Mouse (Mus musculus): ENCODE results near the gene Gm14137.

Gm14137 gene

DNA sequence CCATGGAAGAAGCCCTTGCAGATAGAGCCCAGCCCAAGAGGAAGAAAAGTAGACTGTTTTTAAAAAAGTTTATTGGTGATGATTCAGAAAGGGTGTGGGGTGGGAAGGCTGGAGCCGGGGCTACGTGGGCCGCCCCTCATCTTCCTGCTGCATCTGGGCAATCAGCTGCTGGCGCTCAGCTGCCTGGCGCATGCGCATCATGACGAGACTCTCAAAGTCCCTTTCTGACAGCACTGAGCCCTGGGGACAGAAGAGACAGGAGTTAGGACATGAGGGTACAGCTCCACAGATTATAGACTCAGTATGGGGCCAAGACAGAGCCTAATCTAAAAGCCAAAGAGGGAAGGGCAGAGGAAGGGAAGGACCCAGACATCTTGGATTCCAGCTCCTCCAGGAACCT is 1.9 kb upstream of the Gm14137 start:
- CTCF ChIA-PET: no interaction called here

DNA sequence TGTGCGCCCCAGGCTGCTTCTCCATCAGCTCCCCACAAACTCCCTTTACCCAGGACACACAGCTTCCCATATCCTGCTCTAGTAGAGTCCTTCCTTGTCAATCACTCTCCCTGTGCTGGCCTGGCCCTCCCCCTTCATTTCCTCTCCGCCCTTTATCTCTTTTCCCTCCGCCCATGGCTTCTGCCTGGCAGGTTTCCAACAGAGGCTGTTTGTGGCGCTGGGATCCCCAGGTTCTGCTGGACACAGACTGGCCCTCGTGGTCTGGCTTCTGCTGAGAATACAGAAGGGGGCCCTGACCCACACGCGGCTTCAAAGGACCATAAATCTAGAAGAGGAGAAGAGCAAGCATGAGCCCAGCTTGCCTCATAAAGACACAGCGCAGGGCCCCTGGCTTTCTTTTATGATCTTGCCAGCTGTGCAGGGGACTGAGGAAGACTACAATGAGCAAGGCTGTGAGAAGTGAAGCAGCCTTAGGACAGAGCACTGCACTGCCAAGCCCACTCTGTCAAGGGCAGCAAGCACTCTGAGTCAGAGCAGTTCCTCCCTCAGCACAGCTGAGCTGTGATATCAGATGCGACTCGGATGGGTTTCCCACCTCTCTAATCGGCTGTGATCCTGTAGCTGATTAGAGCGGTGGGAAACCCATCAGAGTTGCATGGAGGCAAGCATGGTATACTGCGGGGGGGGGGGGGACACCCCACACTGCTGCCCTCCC is 1.3 kb upstream of the Gm14137 start:
- CTCF ChIA-PET: interaction anchor here (0.6 kb wide), 1 partner anchor 346 kb away, joined by 3 read pairs; no protein-coding TSS in a partner anchor

DNA sequence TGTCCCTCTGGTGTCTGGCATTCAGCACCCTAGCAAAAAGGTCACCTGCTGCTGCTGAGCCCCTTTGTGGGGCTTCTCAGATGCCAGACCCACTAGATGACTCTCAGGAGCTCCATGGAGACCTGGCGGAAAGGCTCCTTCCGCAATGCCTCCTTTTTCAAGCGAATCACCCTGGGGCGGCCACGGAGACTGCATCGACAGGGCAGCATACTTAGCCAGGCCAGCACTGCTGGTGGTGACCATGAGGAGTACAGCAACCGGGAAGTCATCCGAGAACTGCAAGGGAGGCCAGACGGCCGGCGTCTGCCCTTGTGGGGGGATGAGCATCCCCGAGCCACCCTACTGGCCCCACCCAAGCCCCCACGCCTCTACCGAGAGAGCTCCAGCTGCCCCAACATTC is 557 bp downstream of the Gm14137 start:
- CTCF ChIA-PET: no interaction called here

DNA sequence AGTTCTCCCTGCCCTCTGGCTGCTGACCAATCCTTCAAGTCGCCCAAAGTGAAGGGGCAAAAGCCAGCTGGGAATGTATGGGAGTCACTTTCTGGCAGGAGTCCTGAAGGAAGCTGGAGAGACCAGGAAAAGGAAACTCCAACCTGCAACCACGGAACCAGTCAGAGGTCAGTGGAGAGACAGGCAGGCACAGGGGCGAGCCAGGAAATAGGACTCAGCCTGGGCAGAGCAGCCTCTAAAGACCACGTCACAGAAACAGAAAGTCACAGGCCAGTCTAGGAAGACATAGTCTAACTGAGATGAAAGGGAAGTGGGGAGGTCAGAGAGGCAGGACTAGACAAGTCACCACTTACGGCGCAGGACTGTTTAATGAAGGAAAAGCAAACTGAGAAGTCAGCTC is 1.3 kb downstream of the Gm14137 start:
- CTCF ChIA-PET: no interaction called here

DNA sequence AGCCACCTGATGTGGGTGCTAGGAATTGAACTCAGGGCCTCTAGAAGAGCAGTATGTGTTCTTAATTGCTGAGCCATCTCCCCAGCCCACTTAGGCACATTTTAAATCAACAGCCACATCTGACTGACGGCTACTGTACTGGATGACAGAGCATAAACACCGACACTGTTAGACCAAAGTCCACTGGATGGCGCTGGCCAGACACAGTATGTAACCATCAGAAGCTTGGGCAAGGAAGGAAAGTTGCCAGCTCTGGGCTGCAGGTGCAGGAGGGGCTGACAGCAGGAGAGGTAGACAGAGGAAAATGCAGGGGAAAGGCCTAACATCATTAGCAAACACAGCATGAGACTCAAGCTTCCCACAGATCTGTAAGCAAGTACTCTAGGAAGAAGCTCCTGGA is 2.5 kb downstream of the Gm14137 start:
- CTCF ChIA-PET: interaction anchor here (0.6 kb wide), 1 partner anchor 57 kb away, joined by 4 read pairs; no protein-coding TSS in a partner anchor

DNA sequence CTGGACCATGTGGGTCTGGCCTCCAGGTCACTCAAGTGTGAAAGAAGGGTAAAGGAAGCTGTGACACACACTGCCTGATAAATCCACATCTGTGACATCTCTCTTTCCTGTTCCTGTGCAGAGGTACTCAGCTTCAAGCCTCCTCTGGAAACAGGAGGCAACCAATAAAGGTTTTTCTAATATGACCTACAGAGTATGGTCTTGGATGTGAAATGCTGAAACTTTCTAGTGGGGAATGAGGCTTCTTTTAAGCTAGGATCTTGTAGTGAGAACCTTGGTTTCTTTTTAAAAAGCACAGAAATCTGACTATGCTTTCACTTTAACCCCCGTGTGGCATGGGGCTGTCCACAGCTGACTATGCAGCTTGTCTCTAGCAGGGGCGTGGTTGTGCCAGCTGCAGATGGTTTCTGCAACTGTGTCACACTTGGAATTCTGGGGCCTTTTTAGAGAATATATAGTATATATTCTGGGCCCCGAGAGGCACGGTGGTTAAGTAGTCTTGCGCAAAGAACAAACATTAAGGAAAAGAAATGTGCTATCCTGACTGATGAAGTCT is 3.2 kb downstream of the Gm14137 start:
- CTCF ChIA-PET: interaction anchor here (0.6 kb wide), 1 partner anchor 58 kb away, joined by 4 read pairs; no protein-coding TSS in a partner anchor

DNA sequence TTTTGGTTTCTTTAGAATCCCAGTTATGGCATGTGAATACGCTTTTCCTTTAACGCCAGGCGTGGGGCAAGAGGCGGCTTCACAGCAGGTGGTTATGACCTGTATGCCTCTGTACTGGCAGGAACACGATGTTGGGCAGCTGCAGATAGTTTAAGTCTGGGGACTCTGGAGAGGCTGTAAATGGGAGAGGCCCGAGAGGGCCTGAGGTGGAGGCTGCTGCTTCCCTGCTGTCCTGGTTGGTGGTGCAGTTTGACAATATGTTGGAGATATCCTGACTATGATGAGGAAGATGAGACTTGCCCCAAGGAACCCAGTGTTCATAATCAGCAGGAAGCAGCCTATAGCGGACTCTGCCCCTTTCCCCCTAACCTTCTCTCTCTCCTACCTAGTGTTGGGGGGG is 8.6 kb downstream of the Gm14137 start:
- CTCF ChIA-PET: no interaction called here

DNA sequence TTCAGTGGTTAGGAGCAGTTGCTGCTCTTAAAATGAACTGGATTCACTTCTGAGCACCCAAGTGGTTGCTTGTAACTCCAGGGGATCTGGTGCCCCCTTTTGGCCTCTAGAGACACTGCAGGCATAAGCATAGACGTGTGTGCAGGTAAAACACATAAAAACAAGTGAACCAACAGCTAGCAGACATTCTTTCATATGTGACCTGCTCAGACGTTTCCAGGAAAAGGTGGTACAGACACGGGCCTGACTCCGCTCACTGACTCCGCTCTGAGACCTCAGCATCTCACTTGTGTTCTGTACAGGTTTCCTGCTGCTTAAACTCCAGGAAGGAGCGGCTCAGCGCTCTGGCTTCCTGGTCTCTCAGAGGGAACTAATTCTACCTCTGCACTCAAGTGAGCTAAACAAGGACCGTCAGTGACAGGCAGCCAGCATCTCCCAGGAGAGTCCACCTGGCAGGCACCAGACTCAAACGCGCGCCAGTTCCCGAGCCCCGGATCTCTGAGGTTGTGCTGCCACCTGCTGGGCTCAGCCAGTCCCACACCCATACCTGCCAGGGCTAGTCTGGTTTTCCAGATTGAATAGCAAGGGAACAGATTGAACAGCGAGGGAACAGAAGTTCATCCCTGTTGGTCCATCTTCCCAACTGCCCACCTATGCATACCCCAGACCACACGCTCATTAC is 14.9 kb downstream of the Gm14137 start:
- CTCF ChIA-PET: interaction anchor here (0.8 to 1.1 kb wide), 3 partner anchors 23 to 48 kb away, joined by 3 to 13 read pairs (median 3); partner anchors contain the start of gene Rmdn3

DNA sequence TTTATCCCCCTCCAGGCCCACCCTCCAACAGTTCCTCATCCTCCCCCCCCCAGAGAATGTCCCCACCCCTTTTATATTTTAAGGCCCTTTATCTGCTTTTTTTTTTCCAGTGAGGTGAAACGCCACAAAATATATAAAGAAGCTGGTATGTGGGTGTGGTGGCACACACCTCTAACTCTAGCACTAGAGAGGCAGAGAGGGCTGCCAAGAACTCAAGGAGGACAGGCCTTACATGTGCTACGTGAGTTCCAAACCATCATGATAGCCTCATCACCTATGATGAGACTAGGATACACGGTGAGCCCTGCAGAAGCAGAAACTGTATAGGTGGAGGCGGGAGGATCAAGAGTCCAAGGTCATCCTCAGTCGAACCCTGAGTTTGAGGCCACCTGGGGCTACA is 16.7 kb downstream of the Gm14137 start:
- CTCF ChIA-PET: interaction anchor here (1.1 kb wide), 1 partner anchor 427 kb away, joined by 4 read pairs; no protein-coding TSS in a partner anchor

DNA sequence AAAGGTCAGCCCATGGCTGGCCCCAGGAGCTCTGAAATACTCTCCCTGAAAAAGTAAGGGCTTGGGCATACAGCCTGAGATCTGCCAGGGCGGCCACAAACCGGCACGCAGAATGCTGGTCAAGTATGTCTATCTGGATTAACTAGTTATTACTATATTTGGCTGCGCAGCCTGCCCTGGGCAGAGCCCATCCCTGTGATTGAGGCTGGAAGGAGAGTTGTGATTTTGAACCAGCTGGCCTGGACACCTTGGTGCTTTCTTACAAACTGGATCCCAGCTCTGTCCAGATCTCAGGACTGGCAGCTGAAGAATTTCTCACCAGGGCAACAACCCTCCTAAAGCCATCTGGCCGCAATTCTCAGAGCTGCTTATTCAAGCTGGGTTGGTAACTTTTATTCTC is 19.8 kb downstream of the Gm14137 start:
- CTCF ChIA-PET: no interaction called here

DNA sequence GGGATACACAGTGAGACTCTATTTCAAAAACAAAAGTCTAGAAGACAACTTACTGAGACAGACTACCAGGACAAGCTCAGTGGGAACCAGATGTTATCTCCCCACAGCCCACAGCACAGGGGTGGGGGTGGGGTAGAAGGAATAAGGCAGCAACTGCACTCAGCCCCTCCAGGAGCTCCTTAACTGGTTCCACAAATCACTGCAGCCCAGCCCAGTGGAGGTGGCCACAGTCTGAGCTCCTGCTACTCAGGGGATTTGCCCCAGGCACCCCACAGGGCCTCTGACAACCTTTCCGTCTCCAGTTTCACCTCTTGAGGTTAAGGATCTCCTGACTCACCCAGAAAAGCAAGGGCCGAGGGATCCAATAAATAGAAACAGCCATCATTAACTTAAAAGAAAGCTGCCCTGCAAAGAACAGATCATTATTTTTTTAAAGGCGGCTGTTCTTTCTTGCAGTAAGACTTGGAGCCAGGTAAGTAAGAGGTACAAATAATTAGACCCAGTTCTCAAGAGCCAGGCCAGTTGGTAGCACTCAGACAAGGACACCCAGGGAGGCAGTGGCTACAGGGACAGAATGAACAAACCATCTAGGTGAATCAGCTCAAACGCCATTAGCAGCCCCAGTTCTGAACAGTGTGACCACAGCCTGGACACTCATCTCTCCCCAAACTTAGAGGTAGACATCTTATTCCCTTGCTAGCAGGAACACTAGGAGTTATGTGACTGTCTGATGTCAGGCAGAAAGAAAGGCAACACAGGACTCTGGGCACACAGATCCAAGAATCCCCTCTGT is 22.2 kb downstream of the Gm14137 start:
- CTCF ChIA-PET: no interaction called here

DNA sequence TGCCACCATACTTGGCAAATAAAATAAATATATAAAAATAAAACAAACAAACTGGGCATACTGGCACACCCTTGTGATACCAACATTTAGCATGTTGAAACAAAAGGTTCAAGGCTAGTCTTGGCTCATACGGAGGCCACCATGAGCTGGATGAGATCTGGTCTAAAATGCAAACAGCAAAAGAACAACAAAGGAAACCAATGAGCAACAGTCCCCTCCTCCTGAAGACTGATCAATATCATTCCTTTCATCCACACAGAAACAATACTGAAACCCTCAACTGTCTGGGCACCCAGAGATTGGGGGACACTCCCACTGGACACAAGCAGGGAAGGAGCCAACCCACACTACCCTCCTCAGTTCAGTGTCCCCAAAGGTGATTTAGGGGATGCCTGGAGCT is 23.2 kb downstream of the Gm14137 start:
- CTCF ChIA-PET: interaction anchor here (0.6 kb wide), 1 partner anchor 9 kb away, joined by 3 read pairs; no protein-coding TSS in a partner anchor

DNA sequence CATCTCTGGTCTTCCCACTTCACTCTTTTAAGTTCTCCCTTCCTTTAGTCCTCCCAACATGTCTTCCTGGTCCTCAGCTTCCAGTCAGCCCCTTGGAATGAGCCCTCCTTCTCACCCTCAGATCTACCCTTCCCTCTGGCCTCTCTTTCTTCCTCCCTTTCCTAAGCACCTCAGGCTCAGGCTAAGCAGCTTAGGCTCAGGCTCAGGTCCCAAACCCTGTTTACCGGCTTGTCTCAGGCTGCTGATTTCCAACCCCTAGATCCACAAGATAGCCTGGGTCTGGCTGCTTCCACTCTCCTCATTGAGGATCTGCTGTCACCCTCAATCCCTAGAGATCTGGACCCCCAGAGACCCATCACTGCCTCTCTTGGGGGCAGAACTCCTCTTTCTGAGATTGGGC is 23.7 kb downstream of the Gm14137 start:
- CTCF ChIA-PET: no interaction called here

DNA sequence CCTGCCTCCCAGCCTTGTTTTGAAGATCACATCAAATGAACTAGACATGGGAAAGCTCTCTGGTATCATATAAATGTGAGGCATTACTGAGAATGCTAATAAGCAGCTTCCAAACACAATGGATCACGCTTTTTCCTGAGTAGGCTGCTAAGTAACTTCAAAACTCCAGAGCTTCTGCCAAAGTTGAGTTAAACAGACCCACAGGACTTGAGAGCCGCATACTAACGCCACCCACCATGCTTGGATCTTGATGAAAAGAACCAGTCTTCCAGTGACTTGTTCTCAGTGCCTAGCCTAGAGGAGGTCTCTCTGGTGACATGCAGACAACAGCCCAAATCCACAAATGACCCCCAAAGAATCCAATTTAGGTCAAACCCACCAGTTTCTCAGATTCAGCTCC is 24.6 kb downstream of the Gm14137 start:
- CTCF ChIA-PET: no interaction called here

DNA sequence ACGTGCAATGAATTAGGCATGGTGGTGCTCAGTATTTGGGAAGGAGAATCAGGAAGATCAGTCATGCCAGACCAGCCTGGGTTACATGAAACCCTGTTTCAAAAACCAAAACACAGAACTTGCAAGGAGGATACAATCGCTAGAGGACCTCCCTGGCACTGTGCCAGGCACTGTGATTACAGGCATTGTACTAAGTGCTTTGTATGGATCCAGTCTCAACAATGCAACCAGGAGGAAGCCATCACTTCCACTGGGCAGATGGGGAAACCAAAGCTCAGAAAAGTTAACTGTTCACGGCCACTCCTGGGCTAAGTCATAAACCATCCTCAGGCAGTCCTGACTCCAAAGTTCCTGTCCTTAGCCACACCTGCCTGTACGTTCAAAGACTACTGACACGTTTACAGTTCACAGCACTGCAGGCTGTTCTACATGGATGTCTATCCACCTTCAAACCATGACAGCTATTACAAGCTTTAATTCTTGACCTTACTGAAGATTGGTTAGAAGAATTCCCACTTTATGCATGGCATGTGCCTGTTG is 28.7 kb downstream of the Gm14137 start:
- CTCF ChIA-PET: interaction anchor here (0.6 kb wide), 1 partner anchor 254 kb away, joined by 3 read pairs; no protein-coding TSS in a partner anchor

DNA sequence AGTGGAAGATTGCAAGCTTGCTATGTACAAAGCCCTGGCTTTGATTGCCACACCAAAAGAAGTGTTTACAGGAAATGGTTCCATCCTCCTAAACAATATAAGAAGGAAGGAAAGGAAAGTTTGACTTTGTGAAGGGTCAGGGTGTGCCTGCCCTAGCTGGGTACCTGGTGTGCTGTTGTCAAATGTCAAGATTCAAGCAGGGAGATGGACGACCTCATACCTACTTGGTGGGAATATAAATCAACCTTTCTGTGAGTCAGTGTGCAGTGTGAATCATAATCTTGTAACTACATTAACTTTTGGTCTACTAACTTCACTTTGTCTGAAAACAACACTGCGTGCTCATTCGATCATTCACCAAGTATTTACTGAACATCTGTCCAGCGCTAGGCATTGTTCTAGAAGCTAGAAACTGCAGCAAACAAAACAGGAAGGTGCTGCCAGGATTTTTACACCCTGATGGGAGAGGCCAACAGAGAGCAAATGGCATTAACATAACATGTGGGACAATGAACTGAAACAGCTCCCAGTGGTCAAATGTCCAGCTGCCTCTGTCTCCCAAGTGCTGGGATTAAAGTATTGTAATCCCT is 29.7 kb downstream of the Gm14137 start:
- CTCF ChIA-PET: no interaction called here

DNA sequence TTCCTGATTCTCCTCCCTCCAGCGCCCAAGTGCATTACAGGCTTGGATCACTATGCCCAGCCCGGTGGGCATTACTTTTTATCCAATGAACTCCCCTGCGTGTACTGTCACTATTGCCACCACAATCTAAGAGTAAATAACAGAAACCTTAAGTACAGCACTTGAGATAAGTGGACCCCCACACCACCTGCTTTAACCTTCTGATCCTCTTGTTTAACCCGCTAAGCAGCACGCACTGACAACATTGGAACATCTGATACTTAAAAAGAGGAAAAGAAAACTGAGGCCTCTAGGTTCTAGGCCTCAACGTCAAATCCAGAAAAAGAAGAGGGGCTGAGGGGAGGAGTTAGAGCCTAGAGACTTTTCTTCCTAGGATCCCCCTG is 33.6 kb downstream of the Gm14137 start:
- CTCF ChIA-PET: interaction anchor here (0.8 kb wide), 1 partner anchor 162 kb away, joined by 13 read pairs; no protein-coding TSS in a partner anchor

DNA sequence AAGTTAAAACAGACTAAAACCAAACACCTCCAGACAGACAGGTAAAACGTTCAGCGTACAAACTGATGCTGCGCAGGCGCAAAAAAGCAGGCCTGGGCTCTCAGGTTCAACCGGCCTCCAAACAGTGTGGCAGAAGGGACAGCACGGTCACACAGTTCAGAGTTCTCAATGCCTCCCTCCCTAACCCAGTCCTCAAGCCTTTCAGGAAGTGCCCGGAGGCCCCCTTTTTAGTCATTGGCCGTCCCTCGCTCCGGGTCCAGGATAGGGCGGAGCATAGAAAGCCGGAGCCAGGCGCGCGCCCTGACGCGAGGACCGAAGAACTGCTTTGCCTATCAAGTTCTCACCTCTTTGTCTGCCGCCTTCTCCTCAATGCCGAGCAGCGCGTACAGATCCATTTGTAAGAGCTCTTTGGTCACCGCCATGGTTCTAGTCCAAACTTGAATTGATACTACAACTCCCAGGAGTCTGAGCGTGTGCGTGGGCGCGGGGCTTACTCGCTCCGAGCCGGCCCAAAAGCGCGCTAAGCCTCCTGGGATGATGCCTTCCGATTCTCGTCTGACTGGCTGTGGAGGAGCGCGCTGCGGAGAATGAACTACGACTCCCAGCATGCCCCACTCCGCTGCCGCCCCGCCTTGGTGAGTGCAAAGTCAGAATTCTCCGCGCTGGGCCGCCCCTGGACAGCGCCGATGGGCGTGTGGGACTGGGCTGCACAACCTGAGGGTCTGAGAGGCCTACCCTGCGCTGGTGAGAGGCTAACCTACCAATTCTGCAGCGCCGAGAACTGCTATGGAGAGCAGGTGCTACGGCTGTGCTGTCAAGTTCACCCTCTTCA is 34.3 kb downstream of the Gm14137 start, which contains the start of the genes Zfyve19 and Dnajc17:
TSS of gene Zfyve19 (plus strand) at position 274 of the 832 bp plus-strand sequence.
TSS of gene Dnajc17 (minus strand) at position 452 of the 832 bp plus-strand sequence.
- CTCF ChIA-PET: no interaction called here

DNA sequence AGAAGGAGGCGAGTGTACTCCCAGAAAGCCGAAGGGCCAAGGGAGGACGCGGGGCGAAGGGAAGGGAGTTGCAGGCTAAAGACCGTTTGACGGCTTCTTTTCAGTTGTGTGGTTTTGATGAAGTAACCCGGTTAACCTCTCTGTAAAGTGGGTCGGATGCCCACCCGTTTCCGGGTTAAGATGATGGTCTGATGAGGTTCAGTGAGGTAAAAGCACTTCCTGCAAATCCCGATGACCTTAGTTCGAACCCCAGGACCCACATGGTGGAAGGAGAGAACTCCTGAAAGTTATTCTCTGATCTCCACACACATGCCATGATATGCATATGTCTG is 34.8 kb downstream of the Gm14137 start:
- CTCF ChIA-PET: no interaction called here

Data from spleen, embryonic (tissue).